Mouse (Mus musculus) midbrain, postnatal 0 days (tissue): ENCODE measurements around the gene Tcea2. TPM values are rescaled to one million over a fixed set of nuclear protein-coding genes. Genes with fewer than 3 reads are reported as not detected.
A peak's percentile ranks its signal among the peaks of the same experiment; 100 is the strongest.

ENCODE experiments used
- ATAC-seq: fragments of 200-750 bp; cut with Nextera tagmentation; 2 replicates; pipeline ENCODE4 v1.8.0; 2017; ENCODE audit warnings: moderate number of reproducible peaks, mild to moderate bottlenecking, moderate TSS enrichment, moderate library complexity; ENCODE audit not compliant: low FRiP score
- DNase-seq: peaks from one replicate; pipeline ENCODE4 v3.0.0-alpha.2; 2015; ENCODE audit warnings: low spot score
- H3K27ac ChIP-seq: fragments of 300-500 bp; sonication (generic); 2 replicates; pipeline ENCODE4 v1.5.1; 2014; ENCODE audit warnings: low read depth, mild to moderate bottlenecking, low read length, mixed read lengths
- H3K27me3 ChIP-seq: fragments of 300-500 bp; sonication (generic); 2 replicates; pipeline ENCODE4 v1.6.1; 2014; ENCODE audit warnings: low read length, control low read depth, mixed read lengths; ENCODE audit not compliant: insufficient read depth
- H3K36me3 ChIP-seq: fragments of 300-500 bp; sonication (generic); 2 replicates; pipeline ENCODE4 v1.6.1; 2014; ENCODE audit warnings: low read length, control low read depth, mixed read lengths; ENCODE audit not compliant: insufficient read depth
- H3K4me1 ChIP-seq: fragments of 300-500 bp; sonication (generic); 2 replicates; pipeline ENCODE4 v1.6.1; 2014; ENCODE audit warnings: mild to moderate bottlenecking, control low read depth, antibody characterized with exemption, low read length, mixed read lengths; ENCODE audit not compliant: insufficient read depth
- H3K4me2 ChIP-seq: fragments of 300-500 bp; sonication (generic); 2 replicates; pipeline ENCODE4 v1.6.1; 2014; ENCODE audit warnings: low read depth, mild to moderate bottlenecking, low read length, mixed read lengths; ENCODE audit not compliant: poor library complexity, severe bottlenecking
- H3K4me3 ChIP-seq: fragments of 300-500 bp; sonication (generic); 2 replicates; pipeline ENCODE4 v1.5.1; 2014; ENCODE audit warnings: low read depth, mild to moderate bottlenecking, low read length, moderate library complexity
- H3K9ac ChIP-seq: fragments of 300-500 bp; sonication (generic); replicated peaks from 2 replicates; pipeline ENCODE4 v1.6.1; 2014; ENCODE audit warnings: mild to moderate bottlenecking, low read length, moderate library complexity, mixed read lengths; ENCODE audit not compliant: poor library complexity, severe bottlenecking
- H3K9me3 ChIP-seq: fragments of 300-500 bp; sonication (generic); 2 replicates; pipeline ENCODE4 v1.6.1; 2016; ENCODE audit warnings: low read length, control low read depth
- CTCF ChIP-seq: IDR thresholded peaks from 2 replicates; pipeline ENCODE4 v1.5.1; 2016; ENCODE audit warnings: antibody characterized with exemption, mild to moderate bottlenecking
- WGBS: fragments of 180-500 bp; shearing (Covaris S2); extraction: QIAGEN DNeasy Blood & Tissue Kit; methylation state at CpG from one replicate; pipeline ENCODE4 v1.1.7; 2014; 5-methylcytosine and 5-hydroxymethylcytosine counted together
- polyA plus RNA-seq: library from polyadenylated mRNA; unstranded; fragments of >200 nt; fragmentation: Nextera tagmentation; extraction: Ambion mirVana; gene quantifications from 2 replicates; pipeline ENCODE4 v1.2.1, GENCODE M21; 2015
- total RNA-seq: library from RNA; depleted of rRNA; stranded (reverse); fragments of >200 nt; gene quantifications from 2 replicates; pipeline ENCODE4 v1.2.3, GENCODE M21; 2014; rRNA removed

The Tcea2 gene
- total RNA-seq (50.8 and 54.4 TPM in 2 replicates), polyA plus RNA-seq (61.9 and 68.2 TPM in 2 replicates)

GRCm38 (mm10) chr2:181679951-181680715 is at the start of gene Tcea2:
TSS of gene Tcea2 (plus strand) at chr2:181680310.
- H3K27me3 ChIP-seq = no peaks in the 10 kb centered on the region
- 0 out of 2 replicates have a peak, but pooled peaks cover 3% of the 10 kb centered on the region for H3K36me3 ChIP-seq
- ATAC-seq (peak; percentile 69), DNase-seq (peak; percentile 80)
- WGBS = 0% methylated on average over 60 of the region's 69 CpGs
- H3K4me3 ChIP-seq = peak within 1 kb of the TSS; percentile 65
- no peaks in the 10 kb centered on the region for H3K9me3 ChIP-seq
- H3K27ac ChIP-seq = peak within 1 kb of the TSS; percentile 85
- H3K4me1 ChIP-seq = peaks cover 13% of the 10 kb centered on the region; the same call in 1 of the 2 replicates
- H3K9ac ChIP-seq = peak within 1 kb of the TSS; percentile 84
- TF ChIP-seq CTCF = peak; percentile 46
- peak within 1 kb of the TSS; percentile 95 for H3K4me2 ChIP-seq

GRCm38 (mm10) chr2:181632624-181633023 is 47.5 kb upstream of the Tcea2 start:
- no peaks in the 10 kb centered on the region for H3K9me3 ChIP-seq
- H3K27me3 ChIP-seq = no peaks in the 10 kb centered on the region
- DNase-seq (no peak), ATAC-seq (no peak)
- H3K9ac ChIP-seq = no peak overlapping the region
- H3K27ac ChIP-seq = no peak overlapping the region
- 93% methylated on average over 6 of the region's 6 CpGs for WGBS
- no peak for TF ChIP-seq CTCF
- no peaks in the 10 kb centered on the region for H3K4me1 ChIP-seq
- H3K4me3 ChIP-seq = no peak overlapping the region
- peaks cover 48% of the 10 kb centered on the region for H3K36me3 ChIP-seq
- H3K4me2 ChIP-seq = no peak overlapping the region

- WGBS = 94% methylated on average over 3 of the region's 3 CpGs
- Histone ChIP-seq H3K27me3 (no peaks in the 10 kb centered on the region), H3K4me1 (no peaks in the 10 kb centered on the region), H3K36me3 (peaks cover 58% of the 10 kb centered on the region), H3K4me2 (no peak overlapping the region), H3K4me3 (no peak overlapping the region), H3K27ac (no peak overlapping the region), H3K9ac (no peak overlapping the region), H3K9me3 (no peaks in the 10 kb centered on the region)
- ATAC-seq (no peak), DNase-seq (no peak)
- TF ChIP-seq CTCF = no peak
These were observed 44.2 kb upstream of the Tcea2 start for GRCm38 (mm10) chr2:181635865-181636264.

DNA sequence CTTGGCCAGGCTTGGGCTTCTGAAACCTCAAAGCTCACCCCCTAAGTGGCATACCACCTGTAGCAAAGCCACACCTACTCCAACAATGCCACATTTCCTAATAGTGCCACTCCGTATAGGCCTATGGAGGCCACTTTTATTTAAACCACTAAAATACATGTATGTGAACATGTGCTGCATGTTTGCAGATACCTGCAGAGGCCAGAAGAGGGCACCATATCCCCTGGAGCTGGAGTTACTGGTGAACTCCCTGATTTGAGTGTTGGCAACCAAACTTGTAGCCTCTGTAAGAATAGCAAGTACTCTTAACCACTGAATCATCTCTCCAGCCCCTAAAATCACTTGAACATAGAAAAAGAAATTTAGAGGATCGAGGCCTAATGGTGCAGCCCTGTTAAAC is 35.7 kb upstream of the Tcea2 start:
- Histone ChIP-seq H3K27ac (no peak overlapping the region), H3K36me3 (peaks cover 45% of the 10 kb centered on the region), H3K9me3 (no peaks in the 10 kb centered on the region), H3K9ac (no peak overlapping the region), H3K4me1 (no peaks in the 10 kb centered on the region), H3K4me3 (no peak overlapping the region), H3K27me3 (no peaks in the 10 kb centered on the region), H3K4me2 (no peak overlapping the region)
- WGBS = 94% methylated on average over 2 of the region's 2 CpGs
- peak; percentile 74 for TF ChIP-seq CTCF
- DNase-seq (peak; percentile 57), ATAC-seq (no peak)

DNA sequence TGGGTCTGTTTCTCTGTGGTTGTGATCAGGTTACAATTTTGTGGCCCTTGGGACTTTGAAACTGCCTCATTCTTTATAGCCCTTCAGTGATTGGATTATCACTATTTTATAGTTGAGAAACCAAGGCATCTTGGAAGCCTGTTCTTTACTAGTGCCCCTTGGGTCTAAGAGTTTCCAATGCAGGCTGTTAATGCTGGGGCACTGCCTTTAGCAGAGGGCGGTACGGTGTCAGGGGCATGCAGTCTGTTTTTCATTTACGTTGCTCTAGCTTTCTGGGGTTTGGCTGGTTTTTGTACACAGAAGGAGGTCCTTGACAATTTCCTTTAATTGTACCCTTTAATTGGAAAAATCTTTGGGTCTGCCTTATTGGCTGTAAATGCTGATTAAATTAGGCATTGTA is 34.4 kb upstream of the Tcea2 start:
- H3K4me2 ChIP-seq = no peak overlapping the region
- DNase-seq (no peak), ATAC-seq (no peak)
- WGBS = 93% methylated on average over 3 of the region's 3 CpGs
- TF ChIP-seq CTCF = no peak
- no peaks in the 10 kb centered on the region for H3K27me3 ChIP-seq
- H3K4me1 ChIP-seq = no peaks in the 10 kb centered on the region
- no peaks in the 10 kb centered on the region for H3K9me3 ChIP-seq
- no peak overlapping the region for H3K27ac ChIP-seq
- peaks cover 52% of the 10 kb centered on the region for H3K36me3 ChIP-seq
- H3K9ac ChIP-seq = no peak overlapping the region
- H3K4me3 ChIP-seq = no peak overlapping the region
